Mouse (Mus musculus) stomach, embryonic 16.5 days (tissue): Measurements from ENCODE around the gene Smg7. TPM values are rescaled to one million over a fixed set of nuclear protein-coding genes. Genes with fewer than 3 reads are reported as not detected.
"Not testable (repeated sequence)": the region's sequence is repeated elsewhere in the genome, so short reads cannot be mapped to it uniquely, and the experiment has no call there.

ENCODE experiments used
- ATAC-seq: fragments of 200-750 bp; cut with Nextera tagmentation; 2 replicates; pipeline ENCODE4 v1.8.0; 2017; ENCODE audit warnings: moderate number of reproducible peaks, moderate TSS enrichment; ENCODE audit not compliant: insufficient read depth, low FRiP score
- H3K27ac ChIP-seq: fragments of 300-500 bp; sonication (generic); 2 replicates; pipeline ENCODE4 v1.5.1; 2014; ENCODE audit warnings: low read length
- H3K27me3 ChIP-seq: fragments of 300-500 bp; sonication (generic); 2 replicates; pipeline ENCODE4 v1.6.1; 2014; ENCODE audit warnings: low read length, control low read depth, mixed read lengths; ENCODE audit not compliant: control insufficient read depth, insufficient read depth
- H3K36me3 ChIP-seq: fragments of 300-500 bp; sonication (generic); 2 replicates; pipeline ENCODE4 v1.6.1; 2014; ENCODE audit warnings: low read length; ENCODE audit not compliant: control insufficient read depth, insufficient read depth
- H3K4me1 ChIP-seq: fragments of 300-500 bp; sonication (generic); 2 replicates; pipeline ENCODE4 v1.6.1; 2014; ENCODE audit warnings: low read length, control low read depth, mixed read lengths; ENCODE audit not compliant: control insufficient read depth, insufficient read depth
- H3K4me2 ChIP-seq: fragments of 300-500 bp; sonication (generic); 2 replicates; pipeline ENCODE4 v1.6.1; 2014; ENCODE audit warnings: low read depth, low read length, mixed read lengths
- H3K4me3 ChIP-seq: fragments of 300-500 bp; sonication (generic); replicated peaks from 2 replicates; pipeline ENCODE4 v1.5.1; 2014; ENCODE audit warnings: mild to moderate bottlenecking, low read length
- H3K9ac ChIP-seq: fragments of 300-500 bp; sonication (generic); 2 replicates; pipeline ENCODE4 v1.6.1; 2014; ENCODE audit warnings: low read length
- H3K9me3 ChIP-seq: fragments of 300-500 bp; sonication (generic); replicated peaks from 2 replicates; pipeline ENCODE4 v1.6.1; 2016; ENCODE audit warnings: low read length, control low read depth; ENCODE audit not compliant: control insufficient read depth
- WGBS: fragments of 180-500 bp; shearing (Covaris S2); extraction: QIAGEN DNeasy Blood & Tissue Kit; methylation state at CpG from one replicate; pipeline ENCODE4 v1.1.7; 2014; 5-methylcytosine and 5-hydroxymethylcytosine counted together
- polyA plus RNA-seq: library from polyadenylated mRNA; unstranded; fragments of >200 nt; fragmentation: Nextera tagmentation; extraction: Ambion mirVana; gene quantifications from 2 replicates; pipeline ENCODE4 v1.2.1, GENCODE M21; 2015

Smg7 gene
- polyA plus RNA-seq, 1 experiment from 2014 or later = 23.1 TPM

DNA sequence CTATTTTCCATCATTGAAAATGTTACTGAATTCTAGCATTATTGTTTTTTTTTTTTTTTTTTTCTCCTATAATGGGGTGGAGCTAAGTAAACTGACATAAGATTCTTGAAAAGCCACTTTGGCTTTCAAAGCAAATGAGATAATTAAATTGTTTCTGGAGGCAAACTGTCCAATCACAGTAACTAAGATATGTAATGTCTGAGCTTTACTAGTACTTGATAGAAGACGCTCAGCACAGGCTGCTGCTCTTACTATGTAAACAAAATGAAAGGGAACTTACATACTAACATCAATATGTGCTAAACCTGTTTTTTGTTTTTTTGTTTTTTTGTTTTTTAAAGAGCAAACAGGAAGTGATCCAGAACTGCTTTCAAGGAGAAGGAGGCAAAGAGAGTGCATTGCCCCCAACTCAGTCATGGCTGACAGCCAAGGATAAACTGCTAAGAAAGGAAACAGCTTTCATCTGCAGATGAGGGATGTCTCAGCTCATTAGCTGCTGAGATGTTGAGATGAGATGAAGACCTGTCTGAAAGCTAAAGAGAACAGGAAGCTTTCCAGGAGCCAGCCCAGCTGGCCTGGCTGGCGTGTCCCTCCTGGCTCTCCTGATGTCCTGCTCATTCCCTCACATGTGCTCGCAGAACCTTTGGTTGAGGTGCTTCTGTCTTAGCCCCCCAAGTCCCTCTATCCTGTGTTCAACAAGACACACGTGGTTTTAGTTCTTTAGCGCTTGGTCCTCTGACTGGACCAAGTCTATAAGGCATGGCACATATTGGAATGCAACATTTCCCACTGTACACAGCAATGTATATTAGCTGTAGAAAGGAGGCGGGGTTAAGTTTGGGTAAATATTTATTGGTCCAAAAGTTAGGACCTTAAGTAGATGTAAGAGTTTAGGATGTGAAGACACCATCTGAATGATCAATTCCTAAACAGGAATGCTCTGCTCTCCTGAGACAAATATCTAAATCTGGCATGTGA lies 11.3 kb upstream of the Smg7 start:
- WGBS = 49% methylated on average over 6 of the region's 6 CpGs

DNA sequence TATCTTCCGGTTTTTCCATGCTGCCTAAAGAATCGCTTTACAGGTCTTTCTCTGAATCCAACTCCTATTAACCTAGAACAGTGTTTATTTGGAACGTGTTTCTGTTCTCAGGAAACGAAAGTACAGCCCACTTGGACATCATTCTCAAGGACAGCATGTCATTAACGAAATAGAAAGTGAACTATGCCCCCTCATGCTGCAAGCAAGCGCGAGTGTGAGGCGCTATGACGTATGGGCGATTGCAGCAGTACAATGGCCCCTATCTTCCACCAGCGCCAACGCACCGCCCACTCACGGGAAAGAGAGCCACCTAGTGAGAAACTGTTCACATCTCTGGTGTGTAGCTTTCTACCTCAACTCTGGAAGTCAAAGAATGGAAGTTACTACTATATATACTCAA lies 2.0 kb upstream of the Smg7 start:
- WGBS = under 1% methylated on average over 14 of the region's 14 CpGs
- H3K27me3 ChIP-seq = no peaks in the 10 kb centered on the region
- no peaks in the 10 kb centered on the region for H3K36me3 ChIP-seq
- peak overlapping the region; percentile 100 for H3K4me2 ChIP-seq
- peak overlapping the region; percentile 57 for H3K9ac ChIP-seq
- H3K4me1 ChIP-seq = peaks cover 6% of the 10 kb centered on the region; the same call in 1 of the 2 replicates
- ATAC-seq = peak; percentile 48; the same call in 1 of the 2 replicates
- peak overlapping the region; percentile 60 for H3K27ac ChIP-seq
- peak overlapping the region; percentile 57 for H3K4me3 ChIP-seq
- no peaks in the 10 kb centered on the region for H3K9me3 ChIP-seq

More for the DNA sequence above, 11.3 kb upstream of the Smg7 start:
- Histone ChIP-seq H3K27me3 (no peaks in the 10 kb centered on the region), H3K4me3 (no peak overlapping the region), H3K4me1 (no peaks in the 10 kb centered on the region), H3K9me3 (no peaks in the 10 kb centered on the region), H3K4me2 (no peak overlapping the region; the same call in 1 of the 2 replicates), H3K9ac (no peak overlapping the region), H3K27ac (no peak overlapping the region), H3K36me3 (no peaks in the 10 kb centered on the region)
- ATAC-seq = no peak

DNA sequence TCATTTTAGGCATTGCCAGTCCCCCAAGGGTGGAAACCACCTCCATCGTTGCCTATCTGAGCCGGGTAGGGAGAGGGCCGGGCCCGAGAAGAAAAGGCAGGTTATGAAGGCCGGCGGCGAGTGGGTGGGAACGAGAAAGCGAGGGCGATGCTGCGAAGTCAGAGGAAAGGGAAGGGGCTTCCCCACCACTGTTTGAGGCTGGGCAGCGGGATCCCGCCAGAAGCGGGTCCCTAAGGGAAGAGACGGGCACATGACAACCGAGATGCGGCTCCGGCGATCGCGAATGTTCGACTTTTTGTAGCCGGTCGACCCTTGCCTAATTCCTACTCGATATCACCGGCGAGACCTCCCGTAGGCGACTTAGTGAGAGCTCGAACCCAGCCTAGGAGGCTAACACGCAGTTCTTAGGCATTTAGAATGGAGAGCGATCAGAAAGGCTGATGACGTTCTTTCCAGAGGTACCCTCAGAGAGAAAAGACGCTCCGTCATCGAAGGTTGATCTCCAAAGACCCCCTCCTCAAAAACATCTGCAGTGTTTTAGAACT lies 1.2 kb upstream of the Smg7 start:
- Histone ChIP-seq H3K4me1 (peaks cover 6% of the 10 kb centered on the region; the same call in 1 of the 2 replicates), H3K27me3 (no peaks in the 10 kb centered on the region), H3K9ac (peak overlapping the region; percentile 97), H3K36me3 (no peaks in the 10 kb centered on the region), H3K4me2 (peak overlapping the region; percentile 100), H3K9me3 (no peaks in the 10 kb centered on the region), H3K27ac (peak overlapping the region; percentile 99), H3K4me3 (peak overlapping the region; percentile 94)
- ATAC-seq = no peak
- WGBS = under 1% methylated on average over 36 of the region's 36 CpGs

DNA sequence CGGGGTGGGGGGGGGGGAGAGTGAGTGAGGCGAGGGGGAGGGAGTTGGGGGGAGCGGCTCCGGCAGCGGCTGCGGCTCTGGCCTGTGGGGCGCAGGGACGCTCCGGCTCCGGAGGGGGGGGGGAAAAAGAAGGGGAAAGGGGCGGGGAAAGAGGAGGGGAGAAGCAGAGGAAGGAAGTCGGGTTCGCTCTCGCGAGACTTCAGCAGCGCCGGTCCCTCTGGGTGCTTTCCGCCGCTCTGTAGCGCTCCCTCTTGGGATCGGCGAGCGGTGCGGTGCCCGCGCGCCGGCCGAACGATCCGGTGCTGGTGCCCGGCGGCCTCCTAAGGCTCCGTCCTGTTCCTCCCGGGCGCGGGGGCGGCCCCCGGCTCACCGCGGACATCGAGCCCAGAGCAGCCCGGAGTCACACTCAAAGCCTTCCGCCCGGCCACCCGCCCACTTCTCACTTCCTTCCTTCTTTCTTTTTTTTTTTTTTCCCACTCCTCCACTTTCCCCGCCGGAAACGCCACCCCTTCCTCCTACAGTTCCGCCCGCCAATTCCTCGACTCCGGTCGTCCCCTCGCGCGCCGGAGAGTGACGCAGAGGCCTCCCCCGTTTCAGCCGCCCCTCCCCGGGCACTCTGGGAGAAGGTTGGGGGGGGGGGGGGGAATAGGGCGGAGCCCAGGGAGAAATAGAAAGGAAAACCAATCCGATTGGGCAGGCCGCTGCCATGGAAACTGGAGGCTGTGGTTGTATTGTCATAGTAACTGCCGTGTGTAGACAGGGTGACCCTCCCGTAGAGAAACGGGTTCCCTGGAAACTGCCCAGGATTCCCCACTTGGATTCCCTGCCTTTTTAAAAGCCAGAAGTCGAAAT lies 445 bp upstream of the Smg7 start:
- Histone ChIP-seq H3K9ac (peak overlapping the region; percentile 97), H3K4me1 (peaks cover 6% of the 10 kb centered on the region; the same call in 1 of the 2 replicates), H3K27ac (peak overlapping the region; percentile 99), H3K27me3 (no peaks in the 10 kb centered on the region), H3K36me3 (no peaks in the 10 kb centered on the region), H3K4me2 (peak overlapping the region; percentile 100), H3K4me3 (peak overlapping the region; percentile 94), H3K9me3 (no peaks in the 10 kb centered on the region)
- under 1% methylated on average over 62 of the region's 69 CpGs for WGBS
- peak; percentile 88 for ATAC-seq

DNA sequence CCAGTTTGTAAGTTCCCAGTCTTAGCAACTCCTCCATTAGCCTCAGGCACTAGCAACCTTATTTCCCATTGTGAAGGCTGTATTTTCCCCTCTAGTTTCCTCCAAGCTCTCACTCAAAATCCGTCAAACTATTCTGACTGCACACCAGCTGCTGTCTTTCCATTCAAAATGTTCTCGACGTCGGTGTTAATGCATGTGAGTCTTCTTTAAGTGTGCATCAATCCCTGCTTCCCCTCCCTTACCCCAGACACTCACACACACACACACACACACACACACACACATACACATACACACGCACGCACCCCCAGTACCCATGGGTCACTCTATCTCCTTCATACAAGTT lies 1.1 kb downstream of the Smg7 start:
- no peak for ATAC-seq
- H3K4me1 ChIP-seq = peaks cover 6% of the 10 kb centered on the region; the same call in 1 of the 2 replicates
- H3K9ac ChIP-seq = peak overlapping the region; percentile 97
- H3K27me3 ChIP-seq = no peaks in the 10 kb centered on the region
- H3K9me3 ChIP-seq = no peaks in the 10 kb centered on the region
- H3K36me3 ChIP-seq = no peaks in the 10 kb centered on the region
- peak overlapping the region; percentile 94 for H3K4me3 ChIP-seq
- H3K4me2 ChIP-seq = peak overlapping the region; percentile 83
- peak overlapping the region; percentile 98; the same call in 1 of the 2 replicates for H3K27ac ChIP-seq
- 1% methylated on average over 6 of the region's 6 CpGs for WGBS

DNA sequence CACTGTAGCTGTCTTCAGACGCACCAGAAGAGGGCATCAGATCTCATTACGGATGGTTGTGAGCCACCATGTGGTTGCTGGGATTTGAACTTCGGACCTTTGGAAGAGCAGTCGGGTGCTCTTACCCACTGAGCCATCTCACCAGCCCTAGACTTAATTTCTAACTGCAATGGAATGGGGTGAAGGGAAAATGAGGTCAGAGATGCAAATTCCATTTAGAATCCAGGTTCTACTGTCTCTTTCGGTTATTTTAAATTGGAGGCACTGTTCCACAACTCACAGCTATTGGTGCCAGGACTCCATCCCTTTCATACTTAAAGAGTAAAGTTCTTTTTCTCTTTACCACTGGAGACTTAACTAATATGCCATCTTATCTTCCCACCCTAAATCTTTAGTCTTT lies 14.4 kb downstream of the Smg7 start:
- H3K27me3 ChIP-seq, H3K36me3 ChIP-seq: not testable (repeated sequence)
- 88% methylated on average over 3 of the region's 5 CpGs for WGBS

DNA sequence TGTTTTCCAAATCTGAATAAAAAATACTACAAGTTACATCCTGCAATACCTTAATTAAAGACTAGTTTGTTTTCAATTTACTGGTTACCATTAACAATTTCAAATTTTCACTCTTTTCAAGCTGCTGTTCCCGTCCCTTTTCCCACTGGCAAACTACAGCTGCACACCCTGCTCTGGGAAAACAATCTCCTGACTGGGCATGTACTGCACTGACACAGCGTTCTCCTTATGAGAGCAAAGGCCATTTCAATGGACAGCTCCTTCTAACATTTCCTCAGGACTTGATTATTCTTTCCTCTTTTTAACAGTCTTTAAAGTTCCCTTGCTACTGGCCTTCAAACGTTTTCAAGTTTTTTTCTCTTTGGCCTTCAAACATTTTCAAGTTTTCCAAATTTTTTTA lies 31.4 kb downstream of the Smg7 start:
- H3K4me1 ChIP-seq = no peaks in the 10 kb centered on the region
- WGBS = 78% methylated on average over 3 of the region's 3 CpGs

More for the DNA sequence above, 14.4 kb downstream of the Smg7 start:
- H3K27ac ChIP-seq, ATAC-seq, H3K4me3 ChIP-seq, H3K9me3 ChIP-seq, H3K4me1 ChIP-seq, H3K4me2 ChIP-seq, H3K9ac ChIP-seq: not testable (repeated sequence)

DNA sequence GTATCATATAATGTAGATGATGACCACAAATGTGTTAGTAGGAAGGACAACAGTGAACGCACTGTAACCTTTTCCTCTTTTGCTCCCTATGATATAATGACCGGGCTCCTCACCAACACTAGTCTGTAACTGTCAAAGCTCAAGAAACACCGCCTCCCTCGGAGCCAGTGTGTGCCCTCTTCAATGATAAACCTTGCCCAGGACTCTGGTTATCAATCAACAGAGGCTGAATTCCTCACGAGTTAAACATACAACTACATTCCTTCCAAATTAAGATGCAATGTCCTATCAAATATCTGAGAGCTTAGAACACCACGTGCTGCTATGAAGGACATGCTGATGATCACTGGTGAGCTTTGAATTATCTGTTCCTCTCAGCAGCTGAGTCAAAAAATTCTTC lies 32.5 kb downstream of the Smg7 start:
- Histone ChIP-seq H3K9ac (no peak overlapping the region), H3K27me3 (no peaks in the 10 kb centered on the region), H3K4me1 (no peaks in the 10 kb centered on the region), H3K9me3 (no peaks in the 10 kb centered on the region), H3K4me3 (no peak overlapping the region), H3K36me3 (no peaks in the 10 kb centered on the region; the same call in 1 of the 2 replicates), H3K4me2 (no peak overlapping the region), H3K27ac (no peak overlapping the region)
- 75% methylated on average over 6 of the region's 6 CpGs for WGBS
- no peak for ATAC-seq

More for the DNA sequence above, 31.4 kb downstream of the Smg7 start:
- H3K9ac ChIP-seq = no peak overlapping the region
- no peaks in the 10 kb centered on the region for H3K27me3 ChIP-seq
- ATAC-seq = no peak
- H3K4me3 ChIP-seq = no peak overlapping the region
- no peaks in the 10 kb centered on the region; the same call in 1 of the 2 replicates for H3K36me3 ChIP-seq
- no peak overlapping the region for H3K4me2 ChIP-seq
- no peaks in the 10 kb centered on the region for H3K9me3 ChIP-seq
- no peak overlapping the region for H3K27ac ChIP-seq
